Mouse (Mus musculus) left cerebral cortex, postnatal 25 days (tissue): Measurements from ENCODE around the gene Bud23. TPM values are rescaled to one million over a fixed set of nuclear protein-coding genes. Genes with fewer than 3 reads are reported as not detected.
A peak's percentile ranks its signal among the peaks of the same experiment; 100 is the strongest.
"Not testable (repeated sequence)": the region's sequence is repeated elsewhere in the genome, so short reads cannot be mapped to it uniquely, and the experiment has no call there.

Experiments
- DNase-seq, 2 experiments: peaks; one replicate each; pipeline ENCODE4 v3.0.0; 2022; ENCODE audit warnings: low spot score in 2 of 2, mixed read lengths in 1 of 2
- intact Hi-C: fragments of 180-260 bp; cut with DNase I; formaldehyde crosslinking; loops from one replicate; pipeline ENCODE4 v1.15.1; 2025
- total RNA-seq, 2 experiments: library from RNA; stranded (reverse); gene quantifications; 2 replicates each; pipeline ENCODE4 v1.2.3; 2021

Gene Bud23
- total RNA-seq: 10 to 100 TPM; 49.7 to 51.0 TPM

- DNase-seq, intact Hi-C loops: not testable (repeated sequence)
These were observed at the start of gene Bud23 for GRCm38 (mm10) chr5:135064909-135065446. Gene Bud23 (minus strand): TSS chr5:135064959.

DNA sequence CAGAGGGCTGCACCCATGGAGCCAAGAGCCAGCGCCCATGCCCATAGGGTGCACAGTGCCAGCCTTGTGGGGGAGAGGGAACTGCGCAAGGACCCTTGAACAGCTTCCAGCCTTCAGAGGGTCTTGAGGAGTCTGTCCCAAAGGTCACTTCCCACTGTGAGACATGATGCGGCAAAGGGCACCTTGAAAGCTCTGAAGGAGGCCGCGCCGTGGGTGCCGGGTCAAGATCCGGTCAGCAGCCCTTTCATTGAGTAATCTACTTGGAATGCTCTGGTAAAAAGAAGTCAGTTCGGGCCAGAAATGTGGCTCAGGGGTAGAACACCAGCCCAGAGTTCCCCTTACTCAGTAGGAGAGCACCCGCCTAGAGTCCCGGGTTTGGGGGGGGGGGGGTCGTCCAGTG is 49.0 kb upstream of the Bud23 start:
- DNase-seq: no peak

DNA sequence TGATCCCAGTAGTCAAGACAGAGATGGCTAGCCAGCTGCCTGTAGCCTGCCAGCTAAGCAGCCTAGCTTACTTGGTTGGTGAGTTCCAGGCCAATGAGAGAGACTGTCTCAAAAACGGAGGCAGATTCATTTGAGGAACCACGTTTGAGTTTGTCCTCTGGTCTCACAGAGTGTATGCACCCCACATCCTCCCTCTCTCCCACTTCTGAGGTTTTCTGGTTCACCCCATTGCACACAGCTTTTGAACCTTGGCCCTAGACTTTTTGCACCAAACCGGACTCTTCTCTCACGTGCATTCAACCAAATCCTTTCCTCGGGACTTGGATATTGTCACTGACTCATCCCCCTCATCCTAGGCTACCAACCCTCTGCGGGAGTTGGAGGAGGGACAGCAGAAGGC is 45.2 kb upstream of the Bud23 start:
- intact Hi-C loops: no loop called here
- no peak for DNase-seq

More for the DNA sequence above, 49.0 kb upstream of the Bud23 start:
- intact Hi-C loops: no loop called here

DNA sequence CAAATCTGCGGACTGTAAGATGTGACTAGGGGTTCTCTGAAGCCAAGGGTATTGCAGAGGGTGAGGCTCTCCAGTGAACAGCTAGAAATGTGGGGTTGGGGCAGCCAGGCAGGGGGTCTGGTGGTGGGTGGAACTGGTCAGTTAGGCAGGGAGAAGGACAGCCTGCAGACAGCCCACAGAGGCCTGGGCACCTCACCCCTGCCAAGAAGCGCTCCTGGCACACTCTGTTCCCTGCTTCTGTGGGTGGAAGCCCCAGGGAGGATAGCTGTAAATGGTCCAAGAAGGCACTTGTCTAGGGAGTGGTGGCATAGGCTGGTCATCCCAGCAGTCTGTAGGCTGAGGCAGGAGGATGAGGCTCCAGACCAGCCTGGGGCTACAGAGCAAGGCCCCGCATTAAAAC is 44.7 kb upstream of the Bud23 start:
- intact Hi-C loops: no loop called here
- no peak for DNase-seq

GRCm38 (mm10) chr5:135109017-135109416 is 44.3 kb upstream of the Bud23 start:
- intact Hi-C loops: no loop called here
- no peak for DNase-seq

GRCm38 (mm10) chr5:135107521-135108501 is 43.1 kb upstream of the Bud23 start:
- intact Hi-C loops: no loop called here
- peak; percentile 8 to 25 for DNase-seq

DNA sequence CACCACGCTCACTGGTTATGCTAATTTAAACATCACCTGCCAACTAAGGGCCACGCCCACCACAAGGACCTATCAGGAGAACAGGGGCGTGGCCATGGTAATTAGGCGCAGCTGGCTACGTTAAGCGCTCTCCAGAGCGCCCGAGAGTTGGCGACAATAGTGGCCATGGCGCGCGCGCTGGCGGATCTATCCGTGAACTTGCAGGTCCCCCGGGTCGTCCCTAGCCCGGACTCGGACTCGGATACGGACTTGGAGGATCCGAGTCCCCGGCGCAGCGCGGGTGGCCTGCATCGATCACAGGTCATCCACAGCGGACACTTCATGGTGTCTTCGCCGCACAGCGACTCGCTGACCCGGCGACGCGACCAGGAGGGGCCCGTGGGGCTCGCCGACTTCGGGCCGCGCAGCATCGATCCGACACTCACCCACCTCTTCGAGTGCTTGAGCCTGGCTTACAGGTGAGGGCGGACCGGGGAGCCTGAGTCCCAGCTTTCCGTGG is 42.0 kb upstream of the Bud23 start:
- intact Hi-C loops: no loop called here
- peak; percentile 49 to 65 for DNase-seq

- no peak for DNase-seq
- intact Hi-C loops: no loop called here
These were observed 39.4 kb upstream of the Bud23 start for GRCm38 (mm10) chr5:135103999-135104660.

DNA sequence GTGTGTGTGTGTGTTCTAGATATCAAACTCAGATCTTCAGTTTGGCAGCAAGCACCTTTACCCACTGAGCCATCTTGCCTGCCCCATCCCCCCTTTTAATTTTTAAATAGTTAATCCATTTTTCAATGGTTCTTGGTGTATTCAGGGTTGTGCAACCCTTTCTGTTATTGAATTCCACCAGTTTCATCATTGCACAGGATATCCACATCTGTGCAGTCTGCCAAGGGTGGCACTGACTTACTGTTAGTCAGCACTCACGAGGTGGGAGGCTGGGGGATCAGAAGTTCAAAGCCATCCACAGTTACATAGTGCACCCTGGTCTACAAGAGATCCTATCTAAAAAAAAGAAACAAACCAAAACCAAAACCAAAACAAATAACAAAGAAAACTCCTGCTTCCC is 36.2 kb upstream of the Bud23 start:
- DNase-seq: no peak
- intact Hi-C loops: no loop called here

DNA sequence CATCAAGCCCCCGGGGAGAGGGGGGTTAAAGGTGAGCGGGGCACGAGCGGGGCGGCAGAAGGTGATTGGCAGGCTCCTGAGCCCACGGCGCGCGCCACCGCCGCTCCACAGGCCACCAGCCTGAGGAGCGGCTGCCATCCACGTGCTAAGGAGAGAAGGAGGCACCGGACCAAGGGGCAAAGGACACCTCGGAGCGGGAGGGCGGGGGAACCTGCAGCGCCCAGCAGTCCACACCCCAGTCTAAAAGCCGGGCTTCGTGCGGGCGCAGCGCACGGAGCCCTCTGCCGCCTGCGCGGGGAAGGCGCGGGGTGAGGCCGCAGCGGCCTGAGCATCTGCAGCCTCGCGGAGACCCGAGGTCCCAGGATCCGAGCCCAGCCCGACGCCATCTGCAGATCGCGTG is 24.9 kb upstream of the Bud23 start, which contains the start of gene Mlxipl:
Mlxipl (plus strand) TSS at position 238 of the 400 bp plus-strand sequence.
- DNase-seq: no peak
- intact Hi-C loops: no loop called here

GRCm38 (mm10) chr5:135086871-135087270 is 22.1 kb upstream of the Bud23 start:
- no peak for DNase-seq
- intact Hi-C loops: no loop called here

DNA sequence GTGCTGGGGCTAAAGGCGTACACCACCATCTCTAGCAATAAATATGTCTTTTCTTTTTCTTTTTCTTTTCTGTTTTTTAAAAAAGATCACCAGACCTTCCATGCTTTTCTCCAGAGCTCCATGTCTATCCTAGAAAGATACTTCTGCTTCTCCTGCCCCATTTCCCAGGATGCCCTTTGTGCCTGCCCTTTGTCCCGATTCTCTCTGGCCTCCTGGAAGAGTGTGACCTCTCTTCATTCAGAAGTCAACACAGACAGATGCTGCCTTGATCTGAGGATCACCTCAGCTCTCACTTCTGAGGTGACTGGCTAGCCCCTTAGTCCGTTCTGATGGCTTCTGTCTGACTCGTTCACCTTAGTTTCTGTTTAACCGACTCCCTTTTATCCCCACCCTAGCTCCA is 15.8 kb upstream of the Bud23 start:
- DNase-seq: no peak
- intact Hi-C loops: no loop called here

DNA sequence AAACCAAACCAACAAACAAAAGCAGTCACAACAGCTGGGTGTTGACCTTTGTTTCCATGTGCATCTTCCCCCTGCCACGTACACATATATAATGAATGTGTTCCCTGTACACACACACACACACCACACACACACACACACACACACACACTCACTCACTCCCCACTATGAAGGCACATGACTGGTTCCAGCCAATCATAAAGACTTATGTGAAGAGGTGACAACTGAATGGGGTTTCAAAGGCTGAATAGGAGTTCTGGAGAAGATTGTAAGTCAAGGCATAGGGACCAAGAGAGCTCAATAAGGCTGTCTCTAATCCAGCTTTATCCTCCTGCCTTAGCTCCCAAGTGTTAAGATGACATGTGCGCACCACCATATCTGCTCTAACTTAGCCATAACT is 14.8 kb upstream of the Bud23 start:
- DNase-seq: no peak
- intact Hi-C loops: loop anchor here (5.0 kb wide), 2 partner anchors 68 to 108 kb away; partner anchors contain the start of genes Baz1b and Tbl2

DNA sequence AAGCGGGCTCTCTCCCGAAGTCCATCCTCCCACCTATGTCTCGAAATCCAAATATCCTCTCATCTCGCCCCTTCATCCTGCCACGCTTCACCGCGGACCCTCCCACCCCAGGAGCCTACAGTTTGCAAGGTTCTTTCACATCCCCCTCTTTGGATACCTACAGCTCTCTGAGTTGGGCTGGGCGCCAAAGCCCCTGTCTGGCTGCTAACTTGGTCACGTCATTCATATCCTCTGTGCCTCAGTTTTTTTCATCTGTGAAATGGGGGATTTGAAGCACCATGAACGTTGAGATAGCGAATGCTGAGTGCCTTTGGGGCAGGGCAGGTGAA is 13.7 kb upstream of the Bud23 start:
- no peak for DNase-seq
- intact Hi-C loops: loop anchor here (5.0 kb wide), 2 partner anchors 69 to 109 kb away; partner anchors contain the start of genes Baz1b and Tbl2

DNA sequence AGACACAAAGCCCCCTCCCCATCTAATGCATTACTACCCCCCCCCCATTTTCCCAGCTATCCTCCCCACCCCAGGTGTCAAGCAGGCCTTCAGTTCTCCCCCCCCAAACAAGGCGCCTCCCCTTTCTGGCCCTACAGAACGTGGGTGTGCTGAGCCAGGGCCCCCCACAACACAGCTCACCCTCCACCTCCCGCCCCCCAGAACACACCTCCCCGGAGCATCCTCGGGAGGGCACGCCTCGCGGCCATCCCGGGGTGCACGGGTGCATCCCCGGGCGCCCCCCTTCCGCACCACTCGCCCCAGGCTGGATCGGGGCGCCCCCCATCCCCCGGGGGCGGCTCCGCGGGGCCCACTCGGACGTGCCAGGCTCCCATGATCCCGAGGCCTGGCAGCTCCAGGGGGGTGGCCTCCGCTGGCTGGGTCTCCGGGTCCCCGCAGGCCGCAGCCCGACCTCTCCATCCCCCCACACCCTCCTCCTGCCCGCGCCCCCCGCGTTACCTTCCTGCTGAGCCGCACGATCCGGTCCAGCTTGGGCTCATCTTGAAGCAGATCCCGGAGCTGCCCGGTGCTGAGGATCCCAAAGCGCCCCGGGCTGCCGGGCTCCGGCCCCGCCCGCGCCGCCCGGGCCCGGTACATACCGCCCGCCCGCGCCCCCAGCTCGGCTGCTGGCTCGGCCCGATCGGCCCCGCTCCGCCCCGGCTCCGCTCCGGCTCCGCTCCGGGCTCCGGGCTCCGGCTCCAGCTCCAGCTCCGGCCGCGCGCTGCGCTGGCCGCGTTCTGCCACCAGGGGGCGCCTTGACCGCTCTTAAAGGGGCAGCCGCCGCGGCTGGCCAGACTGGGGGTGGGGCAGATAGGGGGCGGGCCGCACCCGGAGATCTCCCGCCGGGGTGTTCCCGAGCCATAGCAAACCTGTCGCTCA is 13.1 kb upstream of the Bud23 start, which contains the start of gene Vps37d:
Vps37d (minus strand) TSS at position 703 of the 918 bp plus-strand sequence.
- intact Hi-C loops: loop anchor here (2.0 to 5.0 kb wide), 3 partner anchors 69 to 109 kb away; partner anchors contain the start of genes Abhd11, Baz1b and Tbl2
- peak; percentile 91 to 93 for DNase-seq

DNA sequence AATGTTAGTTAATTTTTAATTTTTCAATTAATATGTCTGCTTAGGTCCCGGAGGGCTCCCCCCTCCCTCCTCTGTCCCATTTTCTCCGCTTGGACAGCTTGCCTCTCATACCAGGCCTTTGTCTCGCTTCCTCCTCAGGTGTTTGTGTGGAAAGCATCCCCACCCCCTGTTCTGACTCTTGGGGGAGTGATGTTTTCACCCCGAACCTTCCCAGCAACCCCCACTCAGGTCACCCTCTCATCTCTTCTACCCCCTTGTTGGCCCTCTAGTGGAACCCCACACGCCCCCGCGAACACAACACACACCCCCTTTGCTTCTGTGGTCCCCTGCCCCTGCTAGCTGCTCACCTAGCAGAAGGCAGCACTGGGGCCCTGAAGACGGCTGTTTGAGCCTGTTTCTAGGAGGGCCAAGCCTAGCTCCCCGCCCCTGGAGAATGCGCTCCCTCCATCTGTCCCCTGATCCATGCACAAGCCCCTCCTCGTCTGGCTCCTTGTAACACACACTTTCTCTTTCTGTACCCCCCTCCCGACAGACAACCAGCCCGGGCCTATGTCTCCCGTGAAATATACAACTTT is 12.3 kb upstream of the Bud23 start:
- intact Hi-C loops: loop anchor here (2.0 to 5.0 kb wide), 3 partner anchors 68 to 110 kb away; partner anchors contain the start of genes Abhd11, Baz1b and Tbl2
- peak in 1 of 2 experiments; percentile 42 for DNase-seq

- intact Hi-C loops: loop anchor here (2.0 to 5.0 kb wide), 3 partner anchors 68 to 111 kb away; partner anchors contain the start of genes Abhd11, Baz1b and Tbl2
- DNase-seq: no peak
These were observed 11.6 kb upstream of the Bud23 start for GRCm38 (mm10) chr5:135076368-135076767.

DNA sequence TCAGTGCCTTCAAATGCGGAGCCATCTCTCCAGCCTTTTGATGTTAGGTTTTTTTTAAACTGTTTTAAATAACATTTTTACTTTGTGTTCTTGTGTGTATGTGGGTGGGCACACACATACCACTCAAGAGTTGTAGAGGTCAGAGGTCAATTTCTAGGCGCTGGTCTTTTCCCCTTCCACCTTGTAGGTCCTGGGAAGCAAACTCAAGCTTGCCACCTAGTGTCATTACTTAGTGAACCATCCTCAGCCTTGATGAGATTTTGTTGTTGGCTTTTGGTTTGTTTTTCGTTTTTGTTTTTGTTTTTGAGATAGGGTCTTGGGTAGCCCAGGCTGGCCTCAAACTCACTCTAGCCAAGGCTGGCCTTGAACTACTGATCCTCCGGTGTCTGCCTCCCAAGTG is 10.9 kb upstream of the Bud23 start:
- DNase-seq: no peak
- intact Hi-C loops: loop anchor here (2.0 to 5.0 kb wide), 3 partner anchors 67 to 112 kb away; partner anchors contain the start of genes Abhd11, Baz1b and Tbl2
